Mouse (Mus musculus): ENCODE results near the gene Fabp2. TPM values are rescaled to one million over a fixed set of nuclear protein-coding genes. Genes with fewer than 3 reads are reported as not detected.
A peak's percentile ranks its signal among the peaks of the same experiment; 100 is the strongest.

Gene Fabp2
- polyA plus RNA-seq (2015; fragmentation: Nextera tagmentation; extraction: Ambion mirVana): 0.21 and 0.97 TPM in 2 replicates

GRCm38 (mm10) chr3:122894772-122895171 is at the start of gene Fabp2:
Gene Fabp2, plus strand, starts transcription at chr3:122895072.
- H3K9ac ChIP-seq (ENCODE audit: low read length): no peak within 1 kb of the TSS
- no peaks in the 10 kb centered on the region for H3K4me1 ChIP-seq (replicated peaks; ENCODE audit: control insufficient read depth, insufficient read depth, low read length)
- no peaks in the 10 kb centered on the region for H3K9me3 ChIP-seq (ENCODE audit: control insufficient read depth, low read length)
- H3K4me2 ChIP-seq (ENCODE audit: low read depth, low read length): no peak within 1 kb of the TSS
- no peak within 1 kb of the TSS for H3K4me3 ChIP-seq (ENCODE audit: low read length)
- no peak for ATAC-seq (ENCODE audit: low read depth)
- no peak within 1 kb of the TSS for H3K27ac ChIP-seq (ENCODE audit: low read length)
- no peaks in the 10 kb centered on the region for H3K27me3 ChIP-seq (ENCODE audit: control insufficient read depth, insufficient read depth, low read depth, low read length)
- H3K36me3 ChIP-seq (ENCODE audit: control insufficient read depth, insufficient read depth, low read length): no peaks in the 10 kb centered on the region
- 87% methylated on average over 3 of the region's 3 CpGs for whole genome bisulfite sequencing

GRCm38 (mm10) chr3:122848410-122849034 is 46.4 kb upstream of the Fabp2 start:
- no peaks in the 10 kb centered on the region for H3K27me3 ChIP-seq (ENCODE audit: control insufficient read depth, insufficient read depth, low read depth, low read length)
- no peak overlapping the region for H3K4me2 ChIP-seq (ENCODE audit: low read depth, low read length)
- no peaks in the 10 kb centered on the region; the same call in 1 of the 2 replicates for H3K9me3 ChIP-seq (ENCODE audit: control insufficient read depth, low read length)
- peaks cover 7% of the 10 kb centered on the region for H3K4me1 ChIP-seq (replicated peaks; ENCODE audit: control insufficient read depth, insufficient read depth, low read length)
- H3K4me3 ChIP-seq (ENCODE audit: low read length): no peak overlapping the region
- peak; percentile 90 for ATAC-seq (ENCODE audit: low read depth)
- H3K9ac ChIP-seq (ENCODE audit: low read length): no peak overlapping the region; the same call in 1 of the 2 replicates
- WGBS: 21% methylated on average over 5 of the region's 5 CpGs
- peaks cover 18% of the 10 kb centered on the region for H3K36me3 ChIP-seq (ENCODE audit: control insufficient read depth, insufficient read depth, low read length)
- peak overlapping the region; percentile 75 for H3K27ac ChIP-seq (ENCODE audit: low read length)

- Histone ChIP-seq H3K9me3 (ENCODE audit: control insufficient read depth, low read length) (no peaks in the 10 kb centered on the region), H3K4me2 (ENCODE audit: low read depth, low read length) (no peak overlapping the region)
- ATAC-seq (ENCODE audit: low read depth): no peak
Measured at GRCm38 (mm10) chr3:122855149-122855548, 39.7 kb upstream of the Fabp2 start.

GRCm38 (mm10) chr3:122859829-122860228 is 35.0 kb upstream of the Fabp2 start:
- Histone ChIP-seq H3K9me3 (ENCODE audit: control insufficient read depth, low read length) (no peaks in the 10 kb centered on the region), H3K4me2 (ENCODE audit: low read depth, low read length) (no peak overlapping the region), H3K27ac (ENCODE audit: low read length) (no peak overlapping the region), H3K4me1 (replicated peaks; ENCODE audit: control insufficient read depth, insufficient read depth, low read length) (no peaks in the 10 kb centered on the region), H3K36me3 (ENCODE audit: control insufficient read depth, insufficient read depth, low read length) (peaks cover 6% of the 10 kb centered on the region; the same call in 1 of the 2 replicates), H3K27me3 (ENCODE audit: control insufficient read depth, insufficient read depth, low read depth, low read length) (no peaks in the 10 kb centered on the region), H3K4me3 (ENCODE audit: low read length) (no peak overlapping the region), H3K9ac (ENCODE audit: low read length) (no peak overlapping the region)
- ATAC-seq (ENCODE audit: low read depth): no peak
- WGBS: 75% methylated on average over 2 of the region's 2 CpGs

More at GRCm38 (mm10) chr3:122855149-122855548, 39.7 kb upstream of the Fabp2 start:
- H3K4me1 ChIP-seq (replicated peaks; ENCODE audit: control insufficient read depth, insufficient read depth, low read length): no peaks in the 10 kb centered on the region
- H3K27ac ChIP-seq (ENCODE audit: low read length): no peak overlapping the region
- H3K4me3 ChIP-seq (ENCODE audit: low read length): no peak overlapping the region
- no peaks in the 10 kb centered on the region for H3K27me3 ChIP-seq (ENCODE audit: control insufficient read depth, insufficient read depth, low read depth, low read length)
- H3K36me3 ChIP-seq (ENCODE audit: control insufficient read depth, insufficient read depth, low read length): peaks cover 15% of the 10 kb centered on the region
- 52% methylated on average over 11 of the region's 11 CpGs for WGBS
- H3K9ac ChIP-seq (ENCODE audit: low read length): no peak overlapping the region

GRCm38 (mm10) chr3:122860573-122861498 is 34.0 kb upstream of the Fabp2 start:
- no peaks in the 10 kb centered on the region for H3K9me3 ChIP-seq (ENCODE audit: control insufficient read depth, low read length)
- H3K9ac ChIP-seq (ENCODE audit: low read length): no peak overlapping the region
- H3K4me2 ChIP-seq (ENCODE audit: low read depth, low read length): no peak overlapping the region
- no peaks in the 10 kb centered on the region for H3K27me3 ChIP-seq (ENCODE audit: control insufficient read depth, insufficient read depth, low read depth, low read length)
- 74% methylated on average over 12 of the region's 12 CpGs for WGBS
- H3K36me3 ChIP-seq (ENCODE audit: control insufficient read depth, insufficient read depth, low read length): peaks cover 6% of the 10 kb centered on the region; the same call in 1 of the 2 replicates
- no peak overlapping the region for H3K27ac ChIP-seq (ENCODE audit: low read length)
- no peak for ATAC-seq (ENCODE audit: low read depth)
- no peak overlapping the region for H3K4me3 ChIP-seq (ENCODE audit: low read length)
- H3K4me1 ChIP-seq (replicated peaks; ENCODE audit: control insufficient read depth, insufficient read depth, low read length): no peaks in the 10 kb centered on the region

- H3K27ac ChIP-seq (ENCODE audit: low read length): no peak overlapping the region
- ATAC-seq (ENCODE audit: low read depth): no peak
- 71% methylated on average over 4 of the region's 4 CpGs for WGBS
Measured at GRCm38 (mm10) chr3:122865092-122865491, 29.8 kb upstream of the Fabp2 start.

GRCm38 (mm10) chr3:122868270-122868669 is 26.6 kb upstream of the Fabp2 start:
- Histone ChIP-seq H3K4me3 (ENCODE audit: low read length) (no peak overlapping the region), H3K36me3 (ENCODE audit: control insufficient read depth, insufficient read depth, low read length) (no peaks in the 10 kb centered on the region), H3K9ac (ENCODE audit: low read length) (no peak overlapping the region), H3K9me3 (ENCODE audit: control insufficient read depth, low read length) (no peaks in the 10 kb centered on the region), H3K4me2 (ENCODE audit: low read depth, low read length) (no peak overlapping the region), H3K27ac (ENCODE audit: low read length) (no peak overlapping the region), H3K27me3 (ENCODE audit: control insufficient read depth, insufficient read depth, low read depth, low read length) (no peaks in the 10 kb centered on the region), H3K4me1 (replicated peaks; ENCODE audit: control insufficient read depth, insufficient read depth, low read length) (no peaks in the 10 kb centered on the region)
- no peak for ATAC-seq (ENCODE audit: low read depth)
- WGBS: 100% methylated on average over 1 of the region's 1 CpGs

More at GRCm38 (mm10) chr3:122865092-122865491, 29.8 kb upstream of the Fabp2 start:
- Histone ChIP-seq H3K9me3 (ENCODE audit: control insufficient read depth, low read length) (no peaks in the 10 kb centered on the region), H3K27me3 (ENCODE audit: control insufficient read depth, insufficient read depth, low read depth, low read length) (no peaks in the 10 kb centered on the region), H3K4me2 (ENCODE audit: low read depth, low read length) (no peak overlapping the region), H3K4me3 (ENCODE audit: low read length) (no peak overlapping the region), H3K4me1 (replicated peaks; ENCODE audit: control insufficient read depth, insufficient read depth, low read length) (no peaks in the 10 kb centered on the region), H3K9ac (ENCODE audit: low read length) (no peak overlapping the region), H3K36me3 (ENCODE audit: control insufficient read depth, insufficient read depth, low read length) (no peaks in the 10 kb centered on the region)

- Histone ChIP-seq H3K27ac (ENCODE audit: low read length) (no peak overlapping the region), H3K36me3 (ENCODE audit: control insufficient read depth, insufficient read depth, low read length) (no peaks in the 10 kb centered on the region), H3K27me3 (ENCODE audit: control insufficient read depth, insufficient read depth, low read depth, low read length) (no peaks in the 10 kb centered on the region), H3K4me3 (ENCODE audit: low read length) (no peak overlapping the region), H3K9ac (ENCODE audit: low read length) (no peak overlapping the region), H3K4me2 (ENCODE audit: low read depth, low read length) (no peak overlapping the region), H3K9me3 (ENCODE audit: control insufficient read depth, low read length) (no peaks in the 10 kb centered on the region), H3K4me1 (replicated peaks; ENCODE audit: control insufficient read depth, insufficient read depth, low read length) (no peaks in the 10 kb centered on the region)
- ATAC-seq (ENCODE audit: low read depth): no peak
- WGBS: 76% methylated on average over 1 of the region's 1 CpGs
Measured at GRCm38 (mm10) chr3:122871596-122871995, 23.3 kb upstream of the Fabp2 start.

- Histone ChIP-seq H3K4me1 (replicated peaks; ENCODE audit: control insufficient read depth, insufficient read depth, low read length) (no peaks in the 10 kb centered on the region), H3K9me3 (ENCODE audit: control insufficient read depth, low read length) (no peaks in the 10 kb centered on the region)
- WGBS: 80% methylated on average over 2 of the region's 2 CpGs
Measured at GRCm38 (mm10) chr3:122876870-122877269, 18.0 kb upstream of the Fabp2 start.

More at GRCm38 (mm10) chr3:122876870-122877269, 18.0 kb upstream of the Fabp2 start:
- no peak overlapping the region for H3K27ac ChIP-seq (ENCODE audit: low read length)
- no peak overlapping the region for H3K4me2 ChIP-seq (ENCODE audit: low read depth, low read length)
- H3K27me3 ChIP-seq (ENCODE audit: control insufficient read depth, insufficient read depth, low read depth, low read length): no peaks in the 10 kb centered on the region
- no peak overlapping the region for H3K4me3 ChIP-seq (ENCODE audit: low read length)
- H3K9ac ChIP-seq (ENCODE audit: low read length): no peak overlapping the region
- ATAC-seq (ENCODE audit: low read depth): no peak
- H3K36me3 ChIP-seq (ENCODE audit: control insufficient read depth, insufficient read depth, low read length): no peaks in the 10 kb centered on the region

All from lung, embryonic 16.5 days (tissue).